Mouse (Mus musculus): ENCODE data around the gene Arhgap4. TPM values are rescaled to one million over a fixed set of nuclear protein-coding genes. Genes with fewer than 3 reads are reported as not detected.

Arhgap4 gene
- polyA plus RNA-seq, 2 experiments: 3.7 to 8.8 TPM

- Histone ChIP-seq H3K4me2 (replicated peaks; ENCODE audit: low read depth, low read length, severe bottlenecking) (peak within 1 kb of the TSS; percentile 64), H3K27me3 (ENCODE audit: control insufficient read depth, insufficient read depth, low read length) (no peaks in the 10 kb centered on the region), H3K4me3 (replicated peaks; ENCODE audit: low read length) (peak within 1 kb of the TSS; percentile 62), H3K4me1 (ENCODE audit: control insufficient read depth, insufficient read depth, low read length) (peaks cover 6% of the 10 kb centered on the region), H3K27ac (replicated peaks; ENCODE audit: low read depth, low read length) (peak within 1 kb of the TSS; percentile 99), H3K9ac (ENCODE audit: low read depth, low read length, severe bottlenecking) (peak within 1 kb of the TSS; percentile 76), H3K36me3 (ENCODE audit: control insufficient read depth, insufficient read depth, low read length) (no peaks in the 10 kb centered on the region), H3K9me3 (ENCODE audit: control insufficient read depth, low read length) (no peaks in the 10 kb centered on the region)
- 19% methylated on average over 56 of the region's 58 CpGs for WGBS
- peak; percentile 77; the same call in 1 of the 2 replicates for TF ChIP-seq POLR2A (IDR thresholded peaks at IDR 0.05; ENCODE audit: borderline replicate concordance, extremely low read depth, insufficient read depth, insufficient read length)
- ATAC-seq (ENCODE audit: low FRiP score, low read depth): peak; percentile 82
- DNase-seq (ENCODE audit: low spot score): peak; percentile 86
Measured at GRCm38 (mm10) chrX:73966248-73967176, 44.8 kb upstream of the Arhgap4 start, which contains the start of gene Hcfc1. Hcfc1 (minus strand) TSS chrX:73966357.

GRCm38 (mm10) chrX:73965307-73965706 lies 43.6 kb upstream of the Arhgap4 start:
- ATAC-seq (ENCODE audit: low FRiP score, low read depth) (no peak), DNase-seq (ENCODE audit: low spot score) (peak; percentile 20)
- no peak for TF ChIP-seq POLR2A (IDR thresholded peaks at IDR 0.05; ENCODE audit: borderline replicate concordance, extremely low read depth, insufficient read depth, insufficient read length)
- Histone ChIP-seq H3K27ac (replicated peaks; ENCODE audit: low read depth, low read length) (peak overlapping the region; percentile 99; the same call in 1 of the 2 replicates), H3K36me3 (ENCODE audit: control insufficient read depth, insufficient read depth, low read length) (peaks cover 4% of the 10 kb centered on the region; the same call in 1 of the 2 replicates), H3K4me3 (replicated peaks; ENCODE audit: low read length) (peak overlapping the region; percentile 62), H3K9ac (ENCODE audit: low read depth, low read length, severe bottlenecking) (peak overlapping the region; percentile 76), H3K27me3 (ENCODE audit: control insufficient read depth, insufficient read depth, low read length) (no peaks in the 10 kb centered on the region), H3K4me2 (replicated peaks; ENCODE audit: low read depth, low read length, severe bottlenecking) (peak overlapping the region; percentile 64), H3K9me3 (ENCODE audit: control insufficient read depth, low read length) (no peaks in the 10 kb centered on the region), H3K4me1 (ENCODE audit: control insufficient read depth, insufficient read depth, low read length) (peaks cover 6% of the 10 kb centered on the region)
- WGBS: 13% methylated on average over 20 of the region's 20 CpGs

DNA sequence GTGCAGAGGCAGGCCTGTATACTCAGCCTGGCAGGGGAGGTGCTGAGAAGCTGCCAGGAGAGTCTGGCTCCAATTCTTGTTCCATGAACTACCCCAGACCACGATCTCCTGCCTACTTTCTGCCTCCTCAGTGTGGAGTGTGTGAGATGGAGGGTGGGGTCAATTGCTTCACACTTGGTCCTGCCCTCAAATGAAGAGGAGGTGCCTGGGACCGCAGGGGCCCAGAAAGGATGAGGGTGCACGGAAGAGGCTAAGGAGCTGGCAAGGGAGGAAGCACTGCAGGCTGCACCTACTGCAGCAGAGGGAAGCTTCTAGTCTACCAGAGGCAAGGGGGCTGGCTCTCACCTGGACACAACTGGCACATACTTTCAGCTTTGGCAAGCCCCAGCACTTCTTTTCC lies 42.7 kb upstream of the Arhgap4 start:
- peaks cover 6% of the 10 kb centered on the region for H3K4me1 ChIP-seq (ENCODE audit: control insufficient read depth, insufficient read depth, low read length)
- WGBS: 32% methylated on average over 3 of the region's 3 CpGs
- H3K36me3 ChIP-seq (ENCODE audit: control insufficient read depth, insufficient read depth, low read length): peaks cover 6% of the 10 kb centered on the region
- no peaks in the 10 kb centered on the region for H3K9me3 ChIP-seq (ENCODE audit: control insufficient read depth, low read length)
- H3K9ac ChIP-seq (ENCODE audit: low read depth, low read length, severe bottlenecking): peak overlapping the region; percentile 41
- H3K27me3 ChIP-seq (ENCODE audit: control insufficient read depth, insufficient read depth, low read length): no peaks in the 10 kb centered on the region
- TF ChIP-seq POLR2A (IDR thresholded peaks at IDR 0.05; ENCODE audit: borderline replicate concordance, extremely low read depth, insufficient read depth, insufficient read length): no peak
- DNase-seq (ENCODE audit: low spot score) (no peak), ATAC-seq (ENCODE audit: low FRiP score, low read depth) (no peak)
- H3K4me3 ChIP-seq (replicated peaks; ENCODE audit: low read length): peak overlapping the region; percentile 62
- no peak overlapping the region for H3K27ac ChIP-seq (replicated peaks; ENCODE audit: low read depth, low read length)
- H3K4me2 ChIP-seq (replicated peaks; ENCODE audit: low read depth, low read length, severe bottlenecking): peak overlapping the region; percentile 64

- DNase-seq (ENCODE audit: low spot score) (no peak), ATAC-seq (ENCODE audit: low FRiP score, low read depth) (no peak)
- no peak for TF ChIP-seq POLR2A (IDR thresholded peaks at IDR 0.05; ENCODE audit: borderline replicate concordance, extremely low read depth, insufficient read depth, insufficient read length)
- Histone ChIP-seq H3K4me3 (replicated peaks; ENCODE audit: low read length) (no peak overlapping the region), H3K4me2 (replicated peaks; ENCODE audit: low read depth, low read length, severe bottlenecking) (no peak overlapping the region), H3K27me3 (ENCODE audit: control insufficient read depth, insufficient read depth, low read length) (no peaks in the 10 kb centered on the region), H3K36me3 (ENCODE audit: control insufficient read depth, insufficient read depth, low read length) (peaks cover 86% of the 10 kb centered on the region), H3K9me3 (ENCODE audit: control insufficient read depth, low read length) (no peaks in the 10 kb centered on the region), H3K9ac (ENCODE audit: low read depth, low read length, severe bottlenecking) (no peak overlapping the region), H3K4me1 (ENCODE audit: control insufficient read depth, insufficient read depth, low read length) (no peaks in the 10 kb centered on the region), H3K27ac (replicated peaks; ENCODE audit: low read depth, low read length) (no peak overlapping the region)
- 73% methylated on average over 6 of the region's 6 CpGs for WGBS
Measured at GRCm38 (mm10) chrX:73954988-73955387, 33.3 kb upstream of the Arhgap4 start.

DNA sequence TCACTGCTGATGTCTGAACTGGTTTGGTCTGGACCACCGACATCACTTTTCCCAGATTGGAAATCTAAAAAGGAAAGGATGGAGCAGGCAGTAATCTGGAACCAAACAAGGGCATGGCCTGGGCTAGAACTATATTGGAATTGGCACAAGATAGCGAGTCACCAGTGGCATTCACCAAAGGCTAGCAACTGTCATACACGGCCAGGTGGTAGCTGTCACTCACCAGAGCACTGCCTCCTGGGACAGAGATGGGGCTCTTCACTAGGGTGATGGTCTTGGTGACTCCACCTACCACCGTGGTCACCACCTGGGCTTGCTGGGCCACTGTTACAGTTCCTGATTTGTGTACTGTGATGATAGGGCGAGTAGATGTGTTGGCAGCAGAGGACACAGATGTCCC lies 30.9 kb upstream of the Arhgap4 start:
- Histone ChIP-seq H3K4me1 (ENCODE audit: control insufficient read depth, insufficient read depth, low read length) (no peaks in the 10 kb centered on the region), H3K4me3 (replicated peaks; ENCODE audit: low read length) (no peak overlapping the region), H3K27me3 (ENCODE audit: control insufficient read depth, insufficient read depth, low read length) (no peaks in the 10 kb centered on the region), H3K36me3 (ENCODE audit: control insufficient read depth, insufficient read depth, low read length) (peaks cover 89% of the 10 kb centered on the region), H3K9me3 (ENCODE audit: control insufficient read depth, low read length) (no peaks in the 10 kb centered on the region), H3K9ac (ENCODE audit: low read depth, low read length, severe bottlenecking) (no peak overlapping the region), H3K4me2 (replicated peaks; ENCODE audit: low read depth, low read length, severe bottlenecking) (no peak overlapping the region), H3K27ac (replicated peaks; ENCODE audit: low read depth, low read length) (no peak overlapping the region)
- no peak for ATAC-seq (ENCODE audit: low FRiP score, low read depth)
- no peak for DNase-seq (ENCODE audit: low spot score)
- 87% methylated on average over 5 of the region's 5 CpGs for WGBS
- no peak for TF ChIP-seq POLR2A (IDR thresholded peaks at IDR 0.05; ENCODE audit: borderline replicate concordance, extremely low read depth, insufficient read depth, insufficient read length)
